Mouse (Mus musculus): Measurements from ENCODE around the gene Nf1. TPM values are rescaled to one million over a fixed set of nuclear protein-coding genes. Genes with fewer than 3 reads are reported as not detected.

Gene Nf1
- polyA plus RNA-seq, 1 experiment from 2014 or later, result 8.2 TPM

DNA sequence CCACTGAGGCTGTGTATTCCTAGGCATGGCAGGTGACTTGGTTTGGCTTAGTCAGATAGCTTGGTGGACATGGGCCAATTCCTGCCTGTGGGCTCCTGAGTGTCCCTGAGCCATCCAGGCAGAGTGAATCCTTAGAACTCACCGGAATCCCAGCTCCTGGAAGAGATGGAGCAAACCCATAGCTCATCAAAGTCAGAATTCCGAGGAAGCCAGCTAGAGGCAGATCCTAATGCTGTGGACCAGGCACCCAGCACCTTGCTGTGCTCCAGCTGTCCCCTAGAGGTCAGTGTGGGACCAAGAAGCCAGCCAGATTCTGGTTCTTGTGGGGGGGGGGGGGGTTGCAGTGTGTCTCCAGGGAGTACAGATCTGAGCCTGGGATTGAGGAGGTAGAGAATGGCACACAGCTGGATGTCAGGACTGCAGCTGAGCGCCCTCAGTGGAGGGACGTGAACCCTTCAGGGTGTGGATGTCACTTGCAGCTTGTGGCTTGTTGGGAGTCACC lies 285.4 kb downstream of the Nf1 start:
- Histone ChIP-seq H3K36me3 (ENCODE audit: insufficient read depth, low read length) (no peaks in the 10 kb centered on the region), H3K9ac (ENCODE audit: low read depth, low read length) (no peak overlapping the region), H3K27me3 (ENCODE audit: insufficient read depth, low read length) (no peaks in the 10 kb centered on the region), H3K4me3 (replicated peaks; ENCODE audit: low read depth, low read length) (no peak overlapping the region), H3K27ac (no peak overlapping the region), H3K4me1 (replicated peaks; ENCODE audit: insufficient read depth, low read length) (peaks cover 5% of the 10 kb centered on the region; the same call in 1 of the 2 replicates), H3K4me2 (ENCODE audit: low read length) (no peak overlapping the region), H3K9me3 (replicated peaks; ENCODE audit: low read length) (no peaks in the 10 kb centered on the region)
- TF ChIP-seq CTCF (IDR thresholded peaks at IDR 0.05; ENCODE audit: low read depth), result peak; percentile 86
- 27% methylated on average over 4 of the region's 4 CpGs for WGBS
- ATAC-seq (replicated peaks; ENCODE audit: low FRiP score, low read depth) (peak; percentile 47), DNase-seq (ENCODE audit: low spot score) (peak; percentile 67)

DNA sequence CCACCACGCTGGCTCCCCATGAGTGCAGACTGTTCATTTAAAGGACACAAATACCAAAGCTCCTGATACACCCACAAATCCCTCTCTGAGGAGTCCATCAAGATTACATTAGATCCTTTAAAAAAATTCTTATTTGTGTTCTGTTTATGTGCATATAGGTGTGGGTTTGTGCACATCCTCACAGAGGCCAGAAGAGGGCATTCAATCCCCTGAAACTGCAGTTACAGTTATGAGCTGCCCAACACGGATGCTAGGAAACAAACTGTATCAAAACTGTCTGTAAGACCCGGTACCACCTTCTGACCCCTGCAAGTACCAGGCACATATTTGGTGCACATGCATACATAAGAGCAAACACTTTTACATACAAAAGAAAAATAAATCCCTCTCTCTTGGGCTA lies 289.2 kb downstream of the Nf1 start:
- no peaks in the 10 kb centered on the region for H3K9me3 ChIP-seq (replicated peaks; ENCODE audit: low read length)
- 69% methylated on average over 3 of the region's 3 CpGs for WGBS
- no peak overlapping the region for H3K9ac ChIP-seq (ENCODE audit: low read depth, low read length)
- ATAC-seq (replicated peaks; ENCODE audit: low FRiP score, low read depth), result no peak
- TF ChIP-seq CTCF (IDR thresholded peaks at IDR 0.05; ENCODE audit: low read depth), result peak; percentile 73
- H3K4me3 ChIP-seq (replicated peaks; ENCODE audit: low read depth, low read length), result no peak overlapping the region
- no peak overlapping the region for H3K4me2 ChIP-seq (ENCODE audit: low read length)
- no peak overlapping the region for H3K27ac ChIP-seq
- peaks cover 10% of the 10 kb centered on the region; the same call in 1 of the 2 replicates for H3K4me1 ChIP-seq (replicated peaks; ENCODE audit: insufficient read depth, low read length)
- no peaks in the 10 kb centered on the region for H3K27me3 ChIP-seq (ENCODE audit: insufficient read depth, low read length)
- H3K36me3 ChIP-seq (ENCODE audit: insufficient read depth, low read length), result no peaks in the 10 kb centered on the region
- peak; percentile 43 for DNase-seq (ENCODE audit: low spot score)

DNA sequence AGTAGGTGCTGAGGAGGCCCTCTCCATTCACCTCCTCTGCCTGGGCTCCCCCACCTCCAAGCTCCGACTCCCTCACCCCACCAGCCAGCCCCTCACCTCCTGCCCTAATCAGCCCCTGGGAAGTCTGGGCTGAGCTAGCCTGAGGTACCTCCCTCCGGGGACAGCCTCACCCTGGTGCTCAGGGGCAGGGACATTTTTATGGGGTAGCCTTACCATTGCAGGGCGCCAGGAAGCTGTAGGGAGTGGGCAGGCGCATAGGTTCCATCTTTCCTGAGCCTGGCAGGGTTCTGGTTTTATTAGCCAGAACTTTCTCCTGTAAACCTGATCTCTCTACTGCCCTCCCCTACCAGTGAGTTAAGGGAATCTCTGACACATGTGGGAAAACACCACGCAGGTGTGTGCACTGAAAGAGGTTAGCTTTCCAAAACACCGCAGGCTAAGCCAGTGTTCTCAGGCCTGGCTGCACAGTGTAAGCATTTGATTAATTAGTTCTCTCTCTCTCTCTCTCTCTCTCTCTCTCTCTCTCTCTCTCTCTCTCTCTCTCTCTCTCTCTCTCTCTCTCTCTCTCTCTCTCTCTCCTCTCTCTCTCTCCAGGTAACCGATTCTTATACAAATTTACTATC lies 290.4 kb downstream of the Nf1 start:
- TF ChIP-seq CTCF (IDR thresholded peaks at IDR 0.05; ENCODE audit: low read depth), result no peak
- ATAC-seq (replicated peaks; ENCODE audit: low FRiP score, low read depth), result peak; percentile 78; the same call in 1 of the 2 replicates

DNA sequence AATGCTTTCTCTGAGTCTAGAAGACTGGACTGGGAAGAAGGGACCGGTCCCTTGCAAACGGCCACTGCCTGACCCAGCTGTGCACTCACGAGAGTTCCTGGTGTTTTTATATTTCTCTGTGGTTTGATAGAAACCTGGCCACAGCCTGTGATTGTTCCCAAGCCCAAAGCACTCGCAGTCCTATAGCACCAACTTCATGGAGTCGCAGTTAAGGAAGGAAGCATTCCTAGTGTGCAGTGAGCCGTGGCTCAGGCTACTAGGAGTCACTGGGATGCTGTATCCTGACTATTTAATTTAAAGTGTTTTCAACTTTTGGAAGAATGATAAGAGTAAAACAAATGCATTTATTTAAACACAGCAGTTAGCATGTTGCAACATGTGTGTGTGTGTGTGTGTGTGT lies 291.0 kb downstream of the Nf1 start:
- WGBS, result 17% methylated on average over 6 of the region's 6 CpGs
- H3K4me1 ChIP-seq (replicated peaks; ENCODE audit: insufficient read depth, low read length), result peaks cover 10% of the 10 kb centered on the region; the same call in 1 of the 2 replicates
- no peak overlapping the region for H3K4me2 ChIP-seq (ENCODE audit: low read length)
- H3K27ac ChIP-seq, result peak overlapping the region; percentile 86
- no peaks in the 10 kb centered on the region for H3K36me3 ChIP-seq (ENCODE audit: insufficient read depth, low read length)
- no peak overlapping the region for H3K9ac ChIP-seq (ENCODE audit: low read depth, low read length)
- no peak overlapping the region for H3K4me3 ChIP-seq (replicated peaks; ENCODE audit: low read depth, low read length)
- no peaks in the 10 kb centered on the region for H3K9me3 ChIP-seq (replicated peaks; ENCODE audit: low read length)
- peak; percentile 54 for DNase-seq (ENCODE audit: low spot score)
- peak; percentile 81 for ATAC-seq (replicated peaks; ENCODE audit: low FRiP score, low read depth)
- no peak for TF ChIP-seq CTCF (IDR thresholded peaks at IDR 0.05; ENCODE audit: low read depth)
- no peaks in the 10 kb centered on the region for H3K27me3 ChIP-seq (ENCODE audit: insufficient read depth, low read length)

More for the DNA sequence above, 290.4 kb downstream of the Nf1 start:
- Histone ChIP-seq H3K4me2 (ENCODE audit: low read length) (no peak overlapping the region), H3K27ac (peak overlapping the region; percentile 86), H3K9ac (ENCODE audit: low read depth, low read length) (no peak overlapping the region), H3K27me3 (ENCODE audit: insufficient read depth, low read length) (no peaks in the 10 kb centered on the region), H3K36me3 (ENCODE audit: insufficient read depth, low read length) (no peaks in the 10 kb centered on the region), H3K9me3 (replicated peaks; ENCODE audit: low read length) (no peaks in the 10 kb centered on the region), H3K4me3 (replicated peaks; ENCODE audit: low read depth, low read length) (no peak overlapping the region), H3K4me1 (replicated peaks; ENCODE audit: insufficient read depth, low read length) (peaks cover 10% of the 10 kb centered on the region; the same call in 1 of the 2 replicates)
- WGBS, result 41% methylated on average over 7 of the region's 7 CpGs
- DNase-seq (ENCODE audit: low spot score), result peak; percentile 32

Other genes with a start within 250 kb of the Nf1 start
- 1.7 and 1.8 TPM in 2 replicates for gene Ksr1, start 193.3 kb upstream of the Nf1 start, polyA plus RNA-seq (2015; fragmentation: Nextera tagmentation; extraction: Ambion mirVana)
- 265 and 274 TPM in 2 replicates for gene Wsb1, start 85.0 kb upstream of the Nf1 start, polyA plus RNA-seq (2015; fragmentation: Nextera tagmentation; extraction: Ambion mirVana)
- not detected in 2 replicates for gene Gm9964, start 42.8 kb upstream of the Nf1 start, polyA plus RNA-seq (2015; fragmentation: Nextera tagmentation; extraction: Ambion mirVana)
- 0.17 and 0.26 TPM in 2 replicates for gene Omg, start 164.4 kb downstream of the Nf1 start, polyA plus RNA-seq (2015; fragmentation: Nextera tagmentation; extraction: Ambion mirVana)
- gene Evi2b, start 184.1 kb downstream of the Nf1 start, polyA plus RNA-seq (2015; fragmentation: Nextera tagmentation; extraction: Ambion mirVana), result 0.78 and 0.82 TPM in 2 replicates
- gene Evi2, start 190.9 kb downstream of the Nf1 start, polyA plus RNA-seq (2015; fragmentation: Nextera tagmentation; extraction: Ambion mirVana), result 0.12 and 0.18 TPM in 2 replicates
- 3.3 and 3.4 TPM in 2 replicates for gene Evi2a, start 190.9 kb downstream of the Nf1 start, polyA plus RNA-seq (2015; fragmentation: Nextera tagmentation; extraction: Ambion mirVana)

Measured in kidney, postnatal 0 days (tissue).